Mouse (Mus musculus) liver, embryonic 14.5 days (tissue): ENCODE measurements around the gene Me1.

Experiments used
- CTCF ChIP-seq: IDR thresholded peaks from 2 replicates; pipeline ENCODE4 v1.5.1; 2016; ENCODE audit warnings: antibody characterized with exemption, low read depth, control low read depth
- EP300 ChIP-seq: IDR thresholded peaks from 2 replicates; pipeline ENCODE4 v1.6.1; 2016; ENCODE audit warnings: antibody characterized with exemption, low read depth

GRCm38 (mm10) chr9:86544559-86544958 is 151.2 kb downstream of the Me1 start:
- TF ChIP-seq EP300, result no peak
- TF ChIP-seq CTCF, result no peak
